Mouse (Mus musculus): ENCODE measurements around the gene Rtn4. TPM values are rescaled to one million over a fixed set of nuclear protein-coding genes. Genes with fewer than 3 reads are reported as not detected.
"Not testable (repeated sequence)": the region's sequence is repeated elsewhere in the genome, so short reads cannot be mapped to it uniquely, and the experiment has no call there.

The Rtn4 gene
- polyA plus RNA-seq, 1 experiment from 2014 or later = 11.9 TPM

DNA sequence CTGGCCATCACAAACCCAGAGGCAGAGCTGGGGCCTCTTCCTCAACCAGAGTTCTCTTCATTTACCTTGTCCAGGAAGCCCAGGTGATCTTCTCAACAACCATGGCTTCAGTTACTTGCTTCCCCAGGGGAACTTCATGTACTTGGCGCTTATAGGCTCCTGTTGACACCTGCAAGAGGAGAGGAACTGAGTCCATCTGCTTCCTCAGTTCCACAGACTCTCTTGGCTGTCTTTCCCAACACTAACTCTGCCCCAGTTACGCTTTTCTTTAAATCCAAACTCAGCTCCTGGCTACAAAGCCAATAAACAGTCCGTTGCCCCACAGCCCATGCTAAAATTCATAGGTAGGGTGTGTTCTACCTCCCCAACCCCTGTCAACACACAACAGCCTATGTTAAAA lies 54.6 kb downstream of the Rtn4 start:
- WGBS (ENCODE audit: insufficient replicate concordance) = 89% methylated on average over 3 of the region's 3 CpGs
- Histone ChIP-seq H3K36me3 (peaks cover 5% of the 10 kb centered on the region; the same call in 1 of the 2 replicates), H3K27ac (no peak overlapping the region)

DNA sequence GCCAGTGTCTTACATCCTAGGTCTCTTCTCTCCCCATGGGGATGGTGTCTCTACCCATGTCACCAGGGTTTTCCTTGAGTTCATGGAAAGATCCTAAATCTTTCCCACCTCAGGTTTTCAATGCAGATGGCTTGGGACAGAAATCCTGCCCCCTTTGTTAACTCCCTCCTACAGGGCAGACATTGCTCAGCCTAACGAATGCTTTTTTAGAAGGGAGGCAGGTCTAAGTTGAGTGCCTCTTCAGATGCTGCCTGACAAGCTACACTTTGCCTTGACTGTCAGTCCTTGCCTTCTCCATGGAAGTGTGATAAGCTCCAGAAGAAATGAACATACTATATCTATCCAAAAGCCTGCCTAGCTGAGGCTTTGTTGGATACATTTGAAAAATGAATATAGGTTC lies 55.1 kb downstream of the Rtn4 start:
- H3K27me3 ChIP-seq = no peaks in the 10 kb centered on the region
- no peak overlapping the region for H3K9ac ChIP-seq
- H3K4me1 ChIP-seq (replicated peaks) = no peaks in the 10 kb centered on the region
- ATAC-seq (ENCODE audit: low read depth) (no peak), DNase-seq (no peak)
- no peaks in the 10 kb centered on the region for H3K9me3 ChIP-seq (replicated peaks)
- no peak overlapping the region for H3K4me3 ChIP-seq (replicated peaks)
- H3K36me3 ChIP-seq = peaks cover 5% of the 10 kb centered on the region; the same call in 1 of the 2 replicates
- 67% methylated on average over 1 of the region's 1 CpGs for WGBS (ENCODE audit: insufficient replicate concordance)
- no peak overlapping the region for H3K27ac ChIP-seq
- no peak overlapping the region for H3K4me2 ChIP-seq

More for the DNA sequence above, 54.6 kb downstream of the Rtn4 start:
- Histone ChIP-seq H3K4me1 (replicated peaks) (no peaks in the 10 kb centered on the region), H3K4me3 (replicated peaks) (no peak overlapping the region), H3K4me2 (no peak overlapping the region), H3K9me3 (replicated peaks) (no peaks in the 10 kb centered on the region), H3K9ac (no peak overlapping the region), H3K27me3 (no peaks in the 10 kb centered on the region)
- DNase-seq = no peak
- no peak for ATAC-seq (ENCODE audit: low read depth)

DNA sequence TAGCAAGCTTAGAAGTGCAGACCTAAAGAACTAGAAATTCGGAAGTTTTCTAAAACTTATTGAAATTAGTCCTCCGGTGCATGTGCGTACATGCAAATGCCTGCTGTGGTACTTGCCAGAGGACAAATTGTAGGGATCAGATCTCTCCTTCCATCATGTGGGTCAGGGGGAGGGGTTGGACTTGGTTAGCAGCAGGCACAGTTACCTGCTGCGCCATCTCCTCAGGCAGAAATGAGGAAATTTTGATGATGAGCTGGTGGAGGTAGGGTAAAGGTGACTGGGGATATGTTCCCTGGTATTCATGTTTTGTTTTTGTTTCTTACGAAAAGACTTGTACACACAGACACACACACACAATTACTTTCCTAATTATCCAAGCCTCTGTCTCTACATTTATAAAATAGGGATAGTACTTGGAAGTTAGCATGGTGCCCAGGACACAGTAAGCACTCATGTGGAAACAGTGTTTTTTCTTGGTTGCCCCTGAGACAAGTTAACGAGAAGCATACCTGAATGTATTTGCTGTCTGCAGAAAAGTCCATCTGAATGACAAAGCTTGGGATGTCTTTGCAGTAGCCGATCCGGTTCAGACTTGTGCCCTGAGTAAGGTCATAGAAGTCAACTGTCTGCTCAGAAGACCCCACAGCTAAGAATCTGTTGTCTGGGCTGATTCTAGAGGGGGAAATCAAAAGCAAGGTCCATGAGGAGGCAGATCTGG lies 56.2 kb downstream of the Rtn4 start:
- no peaks in the 10 kb centered on the region for H3K4me1 ChIP-seq (replicated peaks)
- ATAC-seq (ENCODE audit: low read depth) = no peak
- no peak for DNase-seq
- H3K4me2 ChIP-seq = no peak overlapping the region
- H3K9ac ChIP-seq = no peak overlapping the region
- no peak overlapping the region for H3K27ac ChIP-seq
- no peaks in the 10 kb centered on the region for H3K9me3 ChIP-seq (replicated peaks)
- H3K27me3 ChIP-seq = no peaks in the 10 kb centered on the region
- H3K36me3 ChIP-seq = peaks cover 5% of the 10 kb centered on the region; the same call in 1 of the 2 replicates
- WGBS (ENCODE audit: insufficient replicate concordance) = 80% methylated on average over 8 of the region's 8 CpGs
- H3K4me3 ChIP-seq (replicated peaks) = no peak overlapping the region

DNA sequence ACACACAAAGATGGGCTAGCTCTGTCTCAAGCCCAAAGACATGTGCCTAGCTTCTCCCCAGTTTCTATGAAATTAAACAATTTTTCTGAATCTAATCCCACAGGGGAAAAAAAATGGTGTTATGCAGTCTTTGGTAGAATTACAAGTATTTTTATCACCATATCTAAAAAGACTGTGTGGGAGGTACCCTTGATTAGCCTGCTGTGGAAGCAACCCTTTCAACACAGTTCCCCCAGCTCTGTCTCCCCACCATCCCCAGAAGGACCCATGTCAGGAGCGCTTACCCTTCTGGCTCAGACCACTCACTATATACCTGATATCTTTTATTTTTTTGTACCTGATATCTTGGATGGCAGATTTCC lies 56.7 kb downstream of the Rtn4 start:
- peaks cover 5% of the 10 kb centered on the region; the same call in 1 of the 2 replicates for H3K36me3 ChIP-seq
- DNase-seq (no peak), ATAC-seq (ENCODE audit: low read depth) (no peak)
- no peak overlapping the region for H3K4me3 ChIP-seq (replicated peaks)
- H3K9me3 ChIP-seq (replicated peaks) = no peaks in the 10 kb centered on the region
- H3K4me2 ChIP-seq = no peak overlapping the region
- no peak overlapping the region for H3K9ac ChIP-seq
- H3K27ac ChIP-seq = no peak overlapping the region
- WGBS (ENCODE audit: insufficient replicate concordance) = 83% methylated on average over 1 of the region's 1 CpGs
- H3K27me3 ChIP-seq = no peaks in the 10 kb centered on the region
- no peaks in the 10 kb centered on the region for H3K4me1 ChIP-seq (replicated peaks)

DNA sequence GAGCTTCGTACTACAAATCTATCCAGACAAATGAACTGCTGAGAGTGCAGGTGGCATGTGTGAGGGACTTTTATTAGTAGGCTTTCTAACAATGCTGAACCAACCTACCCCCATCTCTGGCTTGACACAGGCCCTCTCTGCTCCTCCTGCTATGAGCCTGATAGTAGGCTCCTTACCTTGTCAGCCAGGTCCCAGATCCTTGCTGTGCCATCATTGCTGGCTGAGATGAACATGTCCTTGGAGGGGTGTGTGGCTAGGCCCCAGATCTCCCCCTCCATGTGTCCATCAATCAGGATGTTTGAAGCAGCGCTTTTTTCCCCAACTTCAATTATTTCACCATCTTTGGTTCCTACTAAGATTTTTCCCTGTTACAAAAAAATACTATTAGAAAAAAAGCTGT lies 58.3 kb downstream of the Rtn4 start:
- Histone ChIP-seq H3K27ac (no peak overlapping the region), H3K4me2 (no peak overlapping the region), H3K36me3 (peaks cover 5% of the 10 kb centered on the region; the same call in 1 of the 2 replicates), H3K27me3 (no peaks in the 10 kb centered on the region), H3K4me1 (replicated peaks) (no peaks in the 10 kb centered on the region), H3K9me3 (replicated peaks) (no peaks in the 10 kb centered on the region), H3K4me3 (replicated peaks) (no peak overlapping the region), H3K9ac (no peak overlapping the region)
- 74% methylated on average over 2 of the region's 2 CpGs for WGBS (ENCODE audit: insufficient replicate concordance)
- no peak for ATAC-seq (ENCODE audit: low read depth)
- DNase-seq = no peak

DNA sequence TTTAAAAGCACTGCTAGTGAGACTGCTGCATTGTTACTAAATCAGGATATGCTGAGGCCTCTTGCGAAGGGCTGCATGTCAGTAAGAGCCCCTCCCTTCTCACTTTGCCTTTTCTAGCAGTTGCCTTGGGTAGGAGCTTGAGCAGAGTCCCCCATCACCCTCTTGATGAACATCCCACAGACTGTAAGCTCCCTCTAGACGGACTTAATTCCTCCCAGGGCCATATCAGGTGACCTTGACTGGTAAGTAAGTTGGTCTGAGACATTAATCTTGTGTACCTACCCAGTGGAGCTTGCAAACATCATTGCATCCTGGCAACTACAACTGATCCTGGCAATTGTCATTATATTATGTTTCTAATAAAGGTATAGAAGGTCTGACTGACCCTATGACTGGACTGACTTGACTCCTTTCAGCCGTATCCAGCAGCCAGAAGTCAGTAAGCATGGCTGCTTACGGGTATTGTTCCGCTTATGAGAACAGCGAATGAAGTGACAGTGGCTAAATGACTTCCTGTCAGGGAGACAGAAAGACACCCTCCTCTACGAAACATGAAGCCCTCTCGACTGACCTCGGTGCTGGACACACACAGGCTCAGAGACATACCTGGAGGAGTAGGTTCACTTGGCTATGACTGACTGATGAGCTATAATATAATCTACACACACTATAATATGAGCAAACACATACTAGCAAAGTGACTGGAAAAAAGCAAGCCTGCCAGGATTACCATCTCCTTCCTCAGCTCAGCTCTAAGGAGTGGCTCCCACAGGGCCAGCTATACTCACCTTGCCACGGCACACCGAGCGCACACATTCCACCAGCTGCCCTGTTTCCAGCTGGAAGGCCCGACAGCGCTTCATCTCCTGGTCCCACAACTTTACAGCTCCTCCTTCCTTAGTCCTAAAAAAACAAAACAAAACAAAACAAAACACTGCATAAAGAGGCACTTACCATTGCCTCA lies 59.2 kb downstream of the Rtn4 start:
- H3K4me1 ChIP-seq (replicated peaks) = no peaks in the 10 kb centered on the region
- no peaks in the 10 kb centered on the region for H3K36me3 ChIP-seq
- no peak for ATAC-seq (ENCODE audit: low read depth)
- H3K27ac ChIP-seq = no peak overlapping the region
- 79% methylated on average over 14 of the region's 14 CpGs for WGBS (ENCODE audit: insufficient replicate concordance)
- no peak overlapping the region for H3K4me3 ChIP-seq (replicated peaks)
- no peak for DNase-seq
- no peak overlapping the region for H3K9ac ChIP-seq
- H3K9me3 ChIP-seq (replicated peaks) = no peaks in the 10 kb centered on the region
- H3K27me3 ChIP-seq = no peaks in the 10 kb centered on the region
- H3K4me2 ChIP-seq = no peak overlapping the region

DNA sequence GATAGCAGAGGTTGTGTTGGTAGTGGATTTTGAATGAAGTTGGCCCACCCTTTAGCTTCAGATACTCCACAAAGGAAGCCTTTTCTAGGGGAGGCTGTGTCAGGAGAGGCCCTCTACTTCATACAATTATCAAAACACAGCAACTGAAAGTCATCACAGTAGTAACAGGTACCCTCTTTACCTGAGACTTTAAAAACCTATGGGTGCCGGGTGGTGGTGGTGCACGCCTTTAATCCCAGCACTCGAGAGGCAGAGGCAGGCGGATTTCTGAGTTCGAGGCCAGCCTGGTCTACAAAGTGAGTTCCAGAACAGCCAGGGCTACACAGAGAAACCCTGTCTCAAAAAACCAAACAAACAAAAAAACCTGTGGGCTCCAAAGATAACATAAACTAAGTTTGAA lies 63.3 kb downstream of the Rtn4 start:
- H3K4me2 ChIP-seq, DNase-seq: not testable (repeated sequence)
- 80% methylated on average over 5 of the region's 5 CpGs for WGBS (ENCODE audit: insufficient replicate concordance)

DNA sequence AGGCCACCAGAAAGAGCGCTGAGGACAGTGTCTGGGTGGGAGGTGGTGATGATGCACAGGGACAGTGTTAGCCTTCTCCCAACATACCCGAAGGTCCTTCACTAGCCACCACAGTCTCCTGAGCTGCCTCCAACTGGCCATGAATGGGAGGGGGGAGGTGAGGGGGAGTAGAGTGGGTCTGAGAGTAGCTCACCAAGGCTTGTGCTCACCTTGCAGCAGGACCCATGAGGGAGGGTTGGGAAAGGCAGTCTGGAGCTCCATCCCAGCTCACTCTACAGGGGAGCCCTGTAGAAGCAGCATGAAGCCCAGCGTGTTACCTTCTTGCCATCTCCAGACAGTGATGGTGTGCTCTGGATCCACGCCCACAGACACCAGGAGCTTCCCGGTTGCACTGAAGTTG lies 65.9 kb downstream of the Rtn4 start:
- Histone ChIP-seq H3K4me1 (replicated peaks) (no peaks in the 10 kb centered on the region), H3K27ac (no peak overlapping the region), H3K4me2 (no peak overlapping the region), H3K4me3 (replicated peaks) (no peak overlapping the region), H3K9ac (no peak overlapping the region), H3K9me3 (replicated peaks) (no peaks in the 10 kb centered on the region), H3K27me3 (no peaks in the 10 kb centered on the region), H3K36me3 (no peaks in the 10 kb centered on the region)
- no peak for ATAC-seq (ENCODE audit: low read depth)
- DNase-seq = no peak
- WGBS (ENCODE audit: insufficient replicate concordance) = 78% methylated on average over 5 of the region's 5 CpGs

More for the DNA sequence above, 63.3 kb downstream of the Rtn4 start:
- H3K9ac ChIP-seq; H3K27me3 ChIP-seq; H3K4me3 ChIP-seq (replicated peaks); ATAC-seq (ENCODE audit: low read depth); H3K4me1 ChIP-seq (replicated peaks); H3K27ac ChIP-seq; H3K36me3 ChIP-seq; H3K9me3 ChIP-seq (replicated peaks): not testable (repeated sequence)

DNA sequence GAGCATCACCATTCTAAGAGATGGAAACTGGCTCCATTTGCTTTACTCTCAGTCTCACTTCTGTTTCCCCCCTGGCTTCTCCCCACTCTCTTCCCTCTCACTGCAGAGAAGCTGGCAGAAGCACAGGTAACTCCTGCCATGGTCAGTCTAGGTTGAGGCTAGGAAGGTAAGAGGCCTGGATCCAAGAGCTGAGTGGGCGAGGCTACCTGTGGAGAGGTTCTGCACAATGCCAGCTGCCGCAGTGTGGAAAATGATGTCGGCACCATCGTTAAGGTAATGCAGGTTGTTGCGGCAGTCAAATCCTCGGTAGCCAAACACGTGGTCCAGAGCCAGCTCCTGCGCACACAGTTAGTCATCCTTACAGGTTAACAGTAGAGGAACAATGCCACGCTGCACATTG lies 68.6 kb downstream of the Rtn4 start:
- Histone ChIP-seq H3K27ac (no peak overlapping the region), H3K27me3 (no peaks in the 10 kb centered on the region), H3K4me3 (replicated peaks) (no peak overlapping the region), H3K9me3 (replicated peaks) (no peaks in the 10 kb centered on the region), H3K9ac (no peak overlapping the region), H3K4me2 (no peak overlapping the region), H3K4me1 (replicated peaks) (no peaks in the 10 kb centered on the region), H3K36me3 (no peaks in the 10 kb centered on the region)
- DNase-seq (no peak), ATAC-seq (ENCODE audit: low read depth) (no peak)
- WGBS (ENCODE audit: insufficient replicate concordance) = 81% methylated on average over 9 of the region's 9 CpGs

DNA sequence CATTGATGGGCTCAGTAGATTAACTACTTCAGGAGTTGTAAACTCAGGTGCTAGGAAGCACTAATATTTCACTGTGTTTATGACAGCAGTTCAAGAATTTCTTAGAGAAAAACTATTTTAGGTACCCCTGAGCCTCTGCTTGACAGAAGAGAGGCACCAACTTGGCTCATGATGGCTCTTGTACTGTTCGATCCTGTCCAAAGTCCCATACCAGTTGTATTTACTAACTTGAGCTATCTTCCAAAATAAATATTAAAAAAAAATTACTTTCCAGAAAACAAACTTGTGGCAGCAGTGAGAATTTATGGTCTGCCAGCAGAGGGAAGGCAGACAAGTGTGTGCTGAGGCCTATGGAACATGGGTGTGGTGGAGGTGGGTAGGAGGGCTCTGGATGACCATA lies 70.0 kb downstream of the Rtn4 start:
- 78% methylated on average over 1 of the region's 1 CpGs for WGBS (ENCODE audit: insufficient replicate concordance)
- no peak overlapping the region for H3K9ac ChIP-seq
- DNase-seq (no peak), ATAC-seq (ENCODE audit: low read depth) (no peak)
- no peak overlapping the region for H3K27ac ChIP-seq
- H3K4me2 ChIP-seq = no peak overlapping the region
- H3K4me3 ChIP-seq (replicated peaks) = no peak overlapping the region
- H3K36me3 ChIP-seq = no peaks in the 10 kb centered on the region
- no peaks in the 10 kb centered on the region for H3K4me1 ChIP-seq (replicated peaks)
- H3K27me3 ChIP-seq = no peaks in the 10 kb centered on the region
- H3K9me3 ChIP-seq (replicated peaks) = no peaks in the 10 kb centered on the region

DNA sequence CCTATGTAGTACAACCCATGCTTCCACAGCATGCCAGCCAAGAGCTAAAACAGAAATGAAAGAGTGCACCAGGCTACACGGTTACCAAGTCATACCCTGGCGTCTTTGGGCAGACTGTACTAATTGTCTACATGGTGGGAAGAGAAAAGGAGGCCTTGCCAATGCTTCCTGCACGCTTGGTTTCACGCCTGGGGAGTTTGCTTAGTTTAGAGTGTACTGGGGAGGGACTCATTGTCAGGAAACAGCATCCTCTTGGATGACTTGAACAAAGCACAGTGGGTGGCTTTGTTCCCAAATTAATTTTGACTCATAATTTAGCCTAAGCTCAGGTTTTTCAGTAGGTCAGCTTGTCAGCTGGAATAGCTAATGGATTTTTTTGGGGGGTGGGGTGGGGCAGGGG lies 72.3 kb downstream of the Rtn4 start:
- no peaks in the 10 kb centered on the region for H3K36me3 ChIP-seq
- no peak for ATAC-seq (ENCODE audit: low read depth)
- no peaks in the 10 kb centered on the region for H3K9me3 ChIP-seq (replicated peaks)
- no peaks in the 10 kb centered on the region for H3K27me3 ChIP-seq
- no peaks in the 10 kb centered on the region for H3K4me1 ChIP-seq (replicated peaks)
- no peak overlapping the region for H3K9ac ChIP-seq
- DNase-seq = no peak
- no peak overlapping the region for H3K27ac ChIP-seq
- no peak overlapping the region for H3K4me2 ChIP-seq
- 52% methylated on average over 4 of the region's 4 CpGs for WGBS (ENCODE audit: insufficient replicate concordance)
- no peak overlapping the region for H3K4me3 ChIP-seq (replicated peaks)
